Mouse (Mus musculus): ENCODE results near the gene Itpr2. TPM values are rescaled to one million over a fixed set of nuclear protein-coding genes. Genes with fewer than 3 reads are reported as not detected.
A peak's percentile ranks its signal among the peaks of the same experiment; 100 is the strongest.

Itpr2 gene
- total RNA-seq, 2 experiments from 2014 or later = 23.6 to 24.9 TPM

GRCm38 (mm10) chr6:146434217-146434616 lies 67.8 kb downstream of the Itpr2 start:
- DNase-seq (ENCODE audit: low spot score) = no peak
- intact Hi-C loops (cut with DNase I) = loop anchor here (5.0 kb wide), 1 partner anchor 68 kb away; the partner anchor contains the start of gene Itpr2

- intact Hi-C loops (cut with DNase I) = loop anchor here (5.0 kb wide), 1 partner anchor 70 kb away; the partner anchor contains the start of gene Itpr2
These were observed 69.7 kb downstream of the Itpr2 start for GRCm38 (mm10) chr6:146432218-146432865.

GRCm38 (mm10) chr6:146431777-146432176 lies 70.2 kb downstream of the Itpr2 start:
- intact Hi-C loops (cut with DNase I) = loop anchor here (5.0 kb wide), 1 partner anchor 71 kb away; the partner anchor contains the start of gene Itpr2
- no peak for DNase-seq (ENCODE audit: low spot score)

More at GRCm38 (mm10) chr6:146432218-146432865, 69.7 kb downstream of the Itpr2 start:
- no peak for DNase-seq (ENCODE audit: low spot score)

- intact Hi-C loops (cut with DNase I) = loop anchor here (5.0 kb wide), 1 partner anchor 72 kb away; the partner anchor contains the start of gene Itpr2
- no peak for DNase-seq (ENCODE audit: low spot score)
These were observed 72.2 kb downstream of the Itpr2 start for GRCm38 (mm10) chr6:146429694-146430380.

- intact Hi-C loops (cut with DNase I) = no loop called here
- no peak for DNase-seq (ENCODE audit: low spot score)
These were observed 77.2 kb downstream of the Itpr2 start for GRCm38 (mm10) chr6:146424778-146425177.

- intact Hi-C loops (cut with DNase I) = no loop called here
- no peak for DNase-seq (ENCODE audit: low spot score)
These were observed 77.7 kb downstream of the Itpr2 start for GRCm38 (mm10) chr6:146424326-146424725.

- no peak for DNase-seq (ENCODE audit: low spot score)
These were observed 81.3 kb downstream of the Itpr2 start for GRCm38 (mm10) chr6:146420718-146421117.

GRCm38 (mm10) chr6:146416461-146416860 lies 85.6 kb downstream of the Itpr2 start:
- no peak for DNase-seq (ENCODE audit: low spot score)
- intact Hi-C loops (cut with DNase I) = loop anchor here (10.0 kb wide), 1 partner anchor 592 kb away; no protein-coding TSS in a partner anchor

More at GRCm38 (mm10) chr6:146420718-146421117, 81.3 kb downstream of the Itpr2 start:
- intact Hi-C loops (cut with DNase I) = no loop called here

GRCm38 (mm10) chr6:146414094-146414493 lies 87.9 kb downstream of the Itpr2 start:
- no peak for DNase-seq (ENCODE audit: low spot score)
- intact Hi-C loops (cut with DNase I) = loop anchor here (5.0 to 10.0 kb wide), 2 partner anchors 133 to 589 kb away; no protein-coding TSS in a partner anchor

- DNase-seq (ENCODE audit: low spot score) = no peak
- intact Hi-C loops (cut with DNase I) = loop anchor here (5.0 to 10.0 kb wide), 2 partner anchors 136 to 587 kb away; no protein-coding TSS in a partner anchor
These were observed 90.5 kb downstream of the Itpr2 start for GRCm38 (mm10) chr6:146411446-146412070.

GRCm38 (mm10) chr6:146410427-146410810 lies 91.6 kb downstream of the Itpr2 start:
- intact Hi-C loops (cut with DNase I) = loop anchor here (5.0 to 10.0 kb wide), 2 partner anchors 137 to 586 kb away; no protein-coding TSS in a partner anchor
- no peak for DNase-seq (ENCODE audit: low spot score)

GRCm38 (mm10) chr6:146409692-146410426 lies 92.2 kb downstream of the Itpr2 start:
- intact Hi-C loops (cut with DNase I) = loop anchor here (5.0 to 10.0 kb wide), 2 partner anchors 137 to 585 kb away; no protein-coding TSS in a partner anchor
- DNase-seq (ENCODE audit: low spot score) = peak; percentile 65

GRCm38 (mm10) chr6:146405380-146405779 lies 96.6 kb downstream of the Itpr2 start:
- intact Hi-C loops (cut with DNase I) = no loop called here
- no peak for DNase-seq (ENCODE audit: low spot score)

- intact Hi-C loops (cut with DNase I) = no loop called here
These were observed 97.1 kb downstream of the Itpr2 start for GRCm38 (mm10) chr6:146404876-146405275.

GRCm38 (mm10) chr6:146404156-146404555 lies 97.9 kb downstream of the Itpr2 start:
- DNase-seq (ENCODE audit: low spot score) = no peak
- intact Hi-C loops (cut with DNase I) = no loop called here

More at GRCm38 (mm10) chr6:146404876-146405275, 97.1 kb downstream of the Itpr2 start:
- no peak for DNase-seq (ENCODE audit: low spot score)

GRCm38 (mm10) chr6:146402905-146403642 lies 98.9 kb downstream of the Itpr2 start:
- no peak for DNase-seq (ENCODE audit: low spot score)
- intact Hi-C loops (cut with DNase I) = no loop called here

GRCm38 (mm10) chr6:146397803-146398202 lies 104.2 kb downstream of the Itpr2 start:
- intact Hi-C loops (cut with DNase I) = no loop called here

GRCm38 (mm10) chr6:146396253-146396652 lies 105.8 kb downstream of the Itpr2 start:
- intact Hi-C loops (cut with DNase I) = no loop called here
- no peak for DNase-seq (ENCODE audit: low spot score)

More at GRCm38 (mm10) chr6:146397803-146398202, 104.2 kb downstream of the Itpr2 start:
- DNase-seq (ENCODE audit: low spot score) = no peak

- intact Hi-C loops (cut with DNase I) = no loop called here
- no peak for DNase-seq (ENCODE audit: low spot score)
These were observed 106.4 kb downstream of the Itpr2 start for GRCm38 (mm10) chr6:146395616-146396015.

All from heart, postnatal 25 days (tissue).